ENCODE assay signal across 14 mouse cellular contexts in the genomic region with DNA sequence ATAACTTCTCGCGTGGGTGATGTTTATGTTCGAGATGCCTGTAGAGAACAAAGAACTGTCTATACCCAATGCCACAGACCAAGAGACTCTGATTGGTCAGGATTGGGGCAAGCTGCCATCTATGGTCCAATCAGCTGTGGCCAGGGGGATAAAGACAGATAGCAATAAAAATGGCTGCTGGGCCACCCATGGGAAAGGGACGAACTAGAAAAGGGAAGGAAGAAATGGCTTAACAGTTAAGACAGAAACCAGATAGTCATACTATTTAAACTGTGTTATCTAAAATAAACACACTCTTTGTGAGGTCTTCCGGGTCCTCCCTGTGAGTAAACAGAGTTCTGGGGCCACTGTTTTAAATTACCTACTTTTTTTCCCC. TPM values are rescaled to one million over a fixed set of nuclear protein-coding genes. Genes with fewer than 3 reads are reported as not detected.
DNase-seq lines count a peak whose midpoint lies in the region; ATAC-seq and TF ChIP-seq lines count a peak whose summit lies in the region.
"Had no signal": no experiment of that assay in that cellular context is flagged by ENCODE, and none has a peak within 500 bp of the region (broad histone marks: within the 10 kb centered on the region; RNA-seq: fewer than 3 reads in every experiment).

No protein-coding gene starts in this region.

- H3K9ac ChIP-seq in MEL (ENCODE audit: control insufficient read depth, low read depth, low read length, poor library complexity, severe bottlenecking) = peak overlapping the region; percentile 44
- H3K9ac ChIP-seq in neural tube, embryonic 15.5 days (replicated peaks) = no peak overlapping the region

- H3K36me3 ChIP-seq in MEL (ENCODE audit: control insufficient read depth in 1 of 2, insufficient read depth in 2 of 2, low read length in 2 of 2) = peaks cover 0 to 63% of the 10 kb centered on the region in 2 experiments; a peak in 2 of 4 replicates
- H3K36me3 ChIP-seq in neural tube, embryonic 15.5 days = no peaks in the 10 kb centered on the region

- no peaks in the 10 kb centered on the region for H3K9me3 ChIP-seq in MEL (replicated peaks; ENCODE audit: insufficient read depth, low read length)
- no peaks in the 10 kb centered on the region for H3K9me3 ChIP-seq in neural tube, embryonic 15.5 days (replicated peaks)

- no peak for TF ChIP-seq CTCF in MEL (IDR thresholded peaks at IDR 0.05 in 2 of 3, conservative IDR thresholded peaks at IDR 0.05 in 1 of 3; ENCODE audit: control insufficient read depth in 1 of 3, insufficient read depth in 1 of 3, low read depth in 2 of 3, low read length in 3 of 3, poor library complexity in 1 of 3, severe bottlenecking in 1 of 3)

- H3K27ac ChIP-seq in MEL (ENCODE audit: control insufficient read depth, low read depth, low read length) = peak overlapping the region; percentile 92
- no peak overlapping the region for H3K27ac ChIP-seq in neural tube, embryonic 15.5 days (replicated peaks)

- TF ChIP-seq POLR2A in MEL (IDR thresholded peaks at IDR 0.05; ENCODE audit: control insufficient read depth in 1 of 2, insufficient read depth in 1 of 2, low read depth in 1 of 2, low read length in 2 of 2, poor library complexity in 1 of 2) = 0 out of 4 replicates have a peak, but pooled peaks of 1 of the 2 experiments have one; percentile 6

- peak; percentile 96 for DNase-seq in MEL (ENCODE audit: low read depth, low spot score)
- peak; percentile 47 for DNase-seq in liver
- DNase-seq in cerebellum, postnatal 36 days = no peak
- no peak for DNase-seq in urinary bladder, adult 18-20 months (ENCODE audit: low spot score in 2 of 2)
- DNase-seq: adrenal gland, postnatal 10 days; cerebellum, postnatal 25 days; kidney, postnatal 14 days; left cerebral cortex, postnatal 4 days had no signal

- H3K4me2 ChIP-seq in neural tube, embryonic 15.5 days = no peak overlapping the region

- H3K27me3 ChIP-seq in MEL (ENCODE audit: control insufficient read depth in 1 of 2, insufficient read depth in 2 of 2, low read length in 2 of 2) = no peaks in the 10 kb centered on the region
- H3K27me3 ChIP-seq in neural tube, embryonic 15.5 days (replicated peaks) = no peaks in the 10 kb centered on the region

- TF ChIP-seq RAD21 in MEL (IDR thresholded peaks at IDR 0.05; ENCODE audit: low read depth, low read length) = no peak

- WGBS in neural tube, embryonic 15.5 days = 52% methylated on average over 5 of the region's 5 CpGs

- TF ChIP-seq EP300 in MEL (IDR thresholded peaks at IDR 0.05; ENCODE audit: low read depth in 1 of 2, low read length in 2 of 2) = peak; percentile 90 to 93

- H3K4me3 ChIP-seq in MEL (ENCODE audit: control insufficient read depth in 1 of 2, insufficient read depth in 1 of 2, low read depth in 2 of 2, low read length in 2 of 2) = peak overlapping the region; percentile 35 to 37
- H3K4me3 ChIP-seq in neural tube, embryonic 15.5 days (replicated peaks) = no peak overlapping the region

- peak; percentile 29; the same call in 1 of the 2 replicates for ATAC-seq in common myeloid progenitor, adult 5-6 weeks (replicated peaks; ENCODE audit: low read depth, poor library complexity, severe bottlenecking)
- ATAC-seq in megakaryocyte, adult 5-6 weeks (ENCODE audit: poor library complexity, severe bottlenecking) = peak; percentile 41
- ATAC-seq in frontal cortex, adult (ENCODE audit: low TSS enrichment) = no peak
- ATAC-seq in neural tube, embryonic 15.5 days (ENCODE audit: low FRiP score) = no peak
- ATAC-seq: forebrain, embryonic 16.5 days; midbrain, embryonic 16.5 days had no signal

- H3K4me1 ChIP-seq in MEL (ENCODE audit: control insufficient read depth in 1 of 2, insufficient read depth in 2 of 2, low read length in 2 of 2) = peaks cover 42 to 65% of the 10 kb centered on the region in 2 experiments
- H3K4me1 ChIP-seq in neural tube, embryonic 15.5 days = 0 out of 2 replicates have a peak, but pooled peaks cover 6% of the 10 kb centered on the region

- H3K79me2 ChIP-seq in MEL (ENCODE audit: control insufficient read depth, insufficient read depth, low read length, poor library complexity) = no peaks in the 10 kb centered on the region; the same call in 1 of the 2 replicates

TF ChIP-seq in MEL, 35 proteins besides CTCF, POLR2A, EP300 and RAD21:
- no peak for TF ChIP-seq SMC3 (IDR thresholded peaks at IDR 0.05; ENCODE audit: low read depth, low read length)
- peak; percentile 78 for TF ChIP-seq ZNF384 (IDR thresholded peaks at IDR 0.05; ENCODE audit: low read depth, low read length)
- peak; percentile 95 for TF ChIP-seq GATA1 (IDR thresholded peaks at IDR 0.05; ENCODE audit: low read depth, low read length)
- peak; percentile 75; the same call in 1 of the 2 replicates for TF ChIP-seq MEF2A (IDR thresholded peaks at IDR 0.05; ENCODE audit: extremely low read depth, insufficient replicate concordance, low read depth, low read length, poor library complexity, severe bottlenecking)
- TF ChIP-seq TCF12 (IDR thresholded peaks at IDR 0.05; ENCODE audit: low read depth, low read length) = peak; percentile 94
- TF ChIP-seq ELF1 (IDR thresholded peaks at IDR 0.05; ENCODE audit: low read depth, low read length) = peak; percentile 87
- TF ChIP-seq TAL1 (IDR thresholded peaks at IDR 0.05; ENCODE audit: low read length) = peak; percentile 75
- TF ChIP-seq JUND (IDR thresholded peaks at IDR 0.05; ENCODE audit: low read depth, low read length) = no peak
- no peak for TF ChIP-seq ZC3H11A (IDR thresholded peaks at IDR 0.05; ENCODE audit: low read depth, low read length)
- TF ChIP-seq MAFK (IDR thresholded peaks at IDR 0.05; ENCODE audit: borderline replicate concordance, low read depth, low read length) = peak; percentile 30; the same call in 1 of the 2 replicates
- no peak for TF ChIP-seq E2F4 (IDR thresholded peaks at IDR 0.05; ENCODE audit: borderline replicate concordance, low read depth, low read length)
- no peak for TF ChIP-seq USF2 (IDR thresholded peaks at IDR 0.05; ENCODE audit: borderline replicate concordance in 1 of 2, insufficient read depth in 1 of 2, low read depth in 1 of 2, low read length in 2 of 2)
- 0 out of 2 replicates have a peak, but pooled peaks have one; percentile 45 for TF ChIP-seq USF1 (IDR thresholded peaks at IDR 0.05; ENCODE audit: low read depth, low read length)
- peak; percentile 79 for TF ChIP-seq RCOR1 (IDR thresholded peaks at IDR 0.05; ENCODE audit: low read depth, low read length)
- no peak for TF ChIP-seq GABPA (IDR thresholded peaks at IDR 0.05; ENCODE audit: low read depth, low read length)
- TF ChIP-seq MAX (IDR thresholded peaks at IDR 0.05; ENCODE audit: low read length) = no peak; the same call in 1 of the 2 replicates
- no peak; the same call in 1 of the 2 replicates for TF ChIP-seq POLR2AphosphoS2 (IDR thresholded peaks at IDR 0.05; ENCODE audit: low read length)
- TF ChIP-seq ZMIZ1 (IDR thresholded peaks at IDR 0.05; ENCODE audit: low read depth, low read length) = no peak
- TF ChIP-seq NRF1 (IDR thresholded peaks at IDR 0.05; ENCODE audit: insufficient read depth, low read depth, low read length, poor library complexity, severe bottlenecking) = no peak
- TF ChIP-seq POLR2AphosphoS5 (IDR thresholded peaks at IDR 0.05; ENCODE audit: borderline replicate concordance, low read depth, low read length) = no peak
- peak; percentile 62; the same call in 1 of the 2 replicates for TF ChIP-seq CHD2 (IDR thresholded peaks at IDR 0.05; ENCODE audit: low read length)
- peak; percentile 89 for TF ChIP-seq SIN3A (IDR thresholded peaks at IDR 0.05; ENCODE audit: low read length)
- peak; percentile 68; the same call in 1 of the 2 replicates for TF ChIP-seq TBP (IDR thresholded peaks at IDR 0.05; ENCODE audit: low read depth, low read length)
- TF ChIP-seq BHLHE40 (IDR thresholded peaks at IDR 0.05; ENCODE audit: borderline replicate concordance, low read depth, low read length) = peak; percentile 45; the same call in 1 of the 2 replicates
- no peak; the same call in none of the 2 replicates for TF ChIP-seq MAZ (IDR thresholded peaks at IDR 0.05; ENCODE audit: low read depth, low read length)
- TF ChIP-seq KAT2A (conservative IDR thresholded peaks at IDR 0.05; ENCODE audit: low read depth, low read length) = no peak
- TF ChIP-seq MYC (IDR thresholded peaks at IDR 0.05; ENCODE audit: low read depth, low read length) = no peak
- TF ChIP-seq NELFE (IDR thresholded peaks at IDR 0.05; ENCODE audit: low read depth, low read length) = no peak
- no peak for TF ChIP-seq MXI1 (IDR thresholded peaks at IDR 0.05; ENCODE audit: low read depth, low read length)
- TF ChIP-seq MYB (IDR thresholded peaks at IDR 0.05; ENCODE audit: low read depth, low read length) = peak; percentile 64; the same call in 1 of the 2 replicates
- TF ChIP-seq CHD1 (IDR thresholded peaks at IDR 0.05; ENCODE audit: low read depth, low read length) = no peak
- no peak for TF ChIP-seq ZKSCAN1 (IDR thresholded peaks at IDR 0.05; ENCODE audit: low read depth, low read length)
- TF ChIP-seq UBTF (IDR thresholded peaks at IDR 0.05; ENCODE audit: borderline replicate concordance, insufficient read depth, low read depth, low read length) = no peak
- peak; percentile 95 for TF ChIP-seq ETS1 (IDR thresholded peaks at IDR 0.05; ENCODE audit: low read depth, low read length)
- no peak for TF ChIP-seq HCFC1 (IDR thresholded peaks at IDR 0.05; ENCODE audit: low read depth, low read length)

RNA-seq across cellular contexts. Expression of gene P2rx4, which starts 6.5 kb away (rescaled TPM):
- 14.7 and 15.2 TPM in 2 replicates for total RNA-seq in MEL (2012; rRNA removed)
- polyA plus RNA-seq in MEL (2012; ENCODE audit: insufficient read depth in 1 of 2, insufficient read length in 2 of 2, low read depth in 1 of 2, low replicate concordance in 2 of 2, missing spikeins in 1 of 2) = 10 to 100 TPM in 1 of 2 experiments, not detected in 1; 30.9 TPM
- total RNA-seq in common myeloid progenitor, adult 5-6 weeks (2017) = 12.1 and 17.4 TPM in 2 replicates
- total RNA-seq in megakaryocyte, adult 5-6 weeks (2015) = 29.9 and 34.3 TPM in 2 replicates
- 19.6 and 25.2 TPM in 2 replicates for total RNA-seq in megakaryocyte, adult 5-6 weeks (2017)
- polyA plus RNA-seq in neural tube, embryonic 15.5 days (2015; fragmentation: Nextera tagmentation; extraction: Ambion mirVana) = 14.7 and 18.6 TPM in 2 replicates

RNA-seq across cellular contexts. Expression of gene P2rx7, which starts 57.1 kb away (rescaled TPM):
- total RNA-seq in MEL (2012; rRNA removed) = 25.3 and 29.3 TPM in 2 replicates
- 100 to 1,000 TPM in 1 of 2 experiments, 10 to 100 TPM in 1; 40.8 to 254 TPM for polyA plus RNA-seq in MEL (2012; ENCODE audit: insufficient read depth in 1 of 2, insufficient read length in 2 of 2, low read depth in 1 of 2, low replicate concordance in 2 of 2, missing spikeins in 1 of 2)
- total RNA-seq in common myeloid progenitor, adult 5-6 weeks (2017) = 5.2 and 5.3 TPM in 2 replicates
- 35.5 and 35.6 TPM in 2 replicates for total RNA-seq in megakaryocyte, adult 5-6 weeks (2015)
- 61.2 and 76.5 TPM in 2 replicates for total RNA-seq in megakaryocyte, adult 5-6 weeks (2017)
- polyA plus RNA-seq in neural tube, embryonic 15.5 days (2015; fragmentation: Nextera tagmentation; extraction: Ambion mirVana) = 5.0 and 5.9 TPM in 2 replicates

Comparison
In these comparisons a context has a peak if more than half of its experiments do, and no peak if none do; other contexts are left out.
1. DNase-seq: peak in MEL (single experiment) and liver (single experiment); none in cerebellum, postnatal 36 days (0 of 2) and urinary bladder, adult 18-20 months (0 of 2).
2. ATAC-seq: peak in common myeloid progenitor, adult 5-6 weeks (single experiment) and megakaryocyte, adult 5-6 weeks (single experiment); none in frontal cortex, adult (single experiment) and neural tube, embryonic 15.5 days (single experiment).